Mouse (Mus musculus): ENCODE results near the gene Uvssa. TPM values are rescaled to one million over a fixed set of nuclear protein-coding genes. Genes with fewer than 3 reads are reported as not detected.

Gene Uvssa
- polyA plus RNA-seq, 1 experiment from 2014 or later, result 2.2 TPM

DNA sequence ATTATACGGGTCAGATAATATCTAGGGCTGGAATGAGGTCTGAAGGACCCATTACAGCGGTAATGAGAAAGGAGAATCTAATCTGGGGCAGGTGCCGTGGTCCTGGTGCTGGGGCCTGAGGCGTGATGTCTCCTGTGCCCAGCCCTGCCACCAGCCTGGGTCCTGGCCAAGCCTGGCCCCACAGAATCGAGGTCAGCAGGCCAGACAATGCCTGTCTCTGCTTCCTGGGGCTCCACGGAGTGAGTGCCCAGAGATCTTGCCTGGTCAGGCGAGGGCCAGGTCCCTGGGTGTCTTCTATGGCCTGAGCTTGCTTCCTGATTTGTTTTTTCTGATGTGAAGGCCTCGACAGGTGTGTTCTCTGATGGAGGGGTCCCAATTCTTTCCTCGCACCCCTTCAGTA, 65.4 kb downstream of the Uvssa start:
- ATAC-seq (ENCODE audit: low read depth), result no peak
- H3K27ac ChIP-seq, result no peak overlapping the region
- H3K9ac ChIP-seq, result no peak overlapping the region
- no peaks in the 10 kb centered on the region for H3K9me3 ChIP-seq (replicated peaks)
- H3K4me3 ChIP-seq (replicated peaks), result no peak overlapping the region
- no peaks in the 10 kb centered on the region for H3K36me3 ChIP-seq
- DNase-seq, result no peak
- H3K4me2 ChIP-seq, result peak overlapping the region; percentile 81; the same call in 1 of the 2 replicates
- H3K4me1 ChIP-seq (replicated peaks), result peaks cover 15% of the 10 kb centered on the region
- peaks cover 53% of the 10 kb centered on the region for H3K27me3 ChIP-seq
- 33% methylated on average over 9 of the region's 9 CpGs for WGBS (ENCODE audit: insufficient replicate concordance)

DNA sequence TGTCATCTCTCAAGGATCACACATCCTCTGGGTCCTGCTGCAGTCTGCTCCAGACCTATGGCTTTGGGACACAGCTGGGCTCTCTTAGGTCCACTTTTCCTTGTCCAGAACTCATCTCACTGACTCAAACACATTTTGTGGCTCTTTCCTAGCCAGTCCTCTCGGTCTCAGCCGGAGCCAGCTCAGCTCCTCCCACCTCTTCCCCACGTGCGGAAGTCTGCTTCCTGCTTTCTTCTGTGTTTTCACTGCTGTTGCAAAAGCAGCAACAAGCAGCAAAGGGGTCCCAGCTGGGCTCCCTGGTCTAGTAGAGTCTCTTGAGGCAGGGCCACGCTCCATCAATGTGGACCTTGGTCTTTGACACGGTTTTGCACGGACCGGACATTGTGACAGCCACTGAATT, 77.4 kb downstream of the Uvssa start:
- Histone ChIP-seq H3K4me1 (replicated peaks) (no peaks in the 10 kb centered on the region), H3K27me3 (no peaks in the 10 kb centered on the region), H3K4me3 (replicated peaks) (no peak overlapping the region), H3K9ac (no peak overlapping the region), H3K9me3 (replicated peaks) (no peaks in the 10 kb centered on the region), H3K4me2 (no peak overlapping the region), H3K27ac (no peak overlapping the region), H3K36me3 (no peaks in the 10 kb centered on the region)
- 40% methylated on average over 8 of the region's 8 CpGs for WGBS (ENCODE audit: insufficient replicate concordance)
- DNase-seq, result no peak
- no peak for ATAC-seq (ENCODE audit: low read depth)

DNA sequence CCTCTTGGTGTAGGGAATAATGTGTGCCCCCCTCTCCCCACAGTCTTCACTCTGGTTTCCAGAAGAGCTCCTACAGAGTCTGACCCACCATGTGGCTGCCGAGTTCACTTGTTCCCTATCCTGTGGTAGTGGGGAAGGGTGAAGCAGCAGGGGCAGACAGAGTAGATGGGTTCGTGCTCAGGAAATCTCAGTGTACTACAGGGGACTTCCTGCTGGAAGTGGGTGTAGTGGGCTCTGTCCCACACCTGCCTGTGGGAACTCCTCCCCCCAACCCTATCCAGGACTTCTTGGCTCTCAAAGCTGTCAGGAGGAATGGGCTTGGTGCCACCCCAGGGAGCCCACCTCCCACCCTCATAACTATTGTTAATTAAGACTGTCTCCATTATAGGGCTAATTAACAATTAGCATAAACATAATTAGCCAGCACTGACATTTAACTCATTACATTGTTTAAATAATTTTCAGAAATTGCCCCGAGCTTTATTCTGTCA, 79.8 kb downstream of the Uvssa start:
- no peak overlapping the region for H3K27ac ChIP-seq
- no peaks in the 10 kb centered on the region for H3K27me3 ChIP-seq
- WGBS (ENCODE audit: insufficient replicate concordance), result 46% methylated on average over 3 of the region's 3 CpGs
- no peaks in the 10 kb centered on the region for H3K4me1 ChIP-seq (replicated peaks)
- no peak overlapping the region for H3K4me3 ChIP-seq (replicated peaks)
- ATAC-seq (ENCODE audit: low read depth) (no peak), DNase-seq (no peak)
- no peak overlapping the region for H3K4me2 ChIP-seq
- no peaks in the 10 kb centered on the region for H3K36me3 ChIP-seq
- no peak overlapping the region for H3K9ac ChIP-seq
- H3K9me3 ChIP-seq (replicated peaks), result no peaks in the 10 kb centered on the region

DNA sequence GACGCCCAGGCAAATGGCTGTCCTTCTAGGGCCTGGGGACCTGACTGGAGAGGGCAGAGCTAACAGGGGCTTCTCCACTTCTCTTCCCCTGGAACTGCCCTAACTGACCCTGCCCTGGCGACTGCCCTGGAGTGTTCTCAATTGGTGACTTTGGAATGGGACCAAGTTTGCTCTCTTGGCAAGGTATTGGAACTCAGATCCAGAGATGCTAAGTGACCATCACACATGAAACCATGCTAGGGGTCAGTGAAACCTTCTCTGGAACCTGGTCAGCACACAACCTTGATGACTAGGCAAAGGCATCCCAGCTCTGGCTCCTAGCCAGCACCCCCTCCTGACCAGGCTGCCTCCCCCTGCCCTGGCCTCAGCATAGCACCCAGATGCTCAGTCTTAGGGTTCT, 80.8 kb downstream of the Uvssa start:
- WGBS (ENCODE audit: insufficient replicate concordance), result 56% methylated on average over 2 of the region's 2 CpGs
- no peak overlapping the region for H3K27ac ChIP-seq
- H3K27me3 ChIP-seq, result no peaks in the 10 kb centered on the region
- ATAC-seq (ENCODE audit: low read depth) (no peak), DNase-seq (no peak)
- H3K4me3 ChIP-seq (replicated peaks), result no peak overlapping the region
- no peak overlapping the region for H3K9ac ChIP-seq
- H3K4me2 ChIP-seq, result no peak overlapping the region
- H3K4me1 ChIP-seq (replicated peaks), result no peaks in the 10 kb centered on the region
- H3K9me3 ChIP-seq (replicated peaks), result no peaks in the 10 kb centered on the region
- no peaks in the 10 kb centered on the region for H3K36me3 ChIP-seq

DNA sequence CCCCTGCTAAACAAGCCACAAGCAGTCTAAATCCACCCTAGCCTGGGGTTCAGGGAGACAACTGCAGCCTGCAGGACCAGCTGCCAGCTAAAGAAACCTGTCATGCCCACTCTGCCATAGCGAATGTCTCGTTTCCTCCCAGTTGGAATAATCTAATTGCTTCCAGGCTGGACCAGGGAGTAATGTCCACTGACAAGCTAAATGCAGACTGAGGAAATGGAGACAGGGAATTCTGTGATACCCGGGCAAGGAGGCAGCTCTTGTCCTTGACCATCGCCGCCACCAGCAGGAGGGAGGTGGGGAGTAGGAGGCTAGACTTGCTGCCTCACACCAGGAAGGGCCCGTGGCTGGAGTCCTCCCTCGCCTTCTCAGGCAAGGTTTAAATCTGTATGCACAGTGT, 86.0 kb downstream of the Uvssa start:
- DNase-seq (no peak), ATAC-seq (ENCODE audit: low read depth) (no peak)
- Histone ChIP-seq H3K4me3 (replicated peaks) (no peak overlapping the region), H3K4me2 (no peak overlapping the region), H3K27me3 (no peaks in the 10 kb centered on the region), H3K9ac (no peak overlapping the region), H3K36me3 (no peaks in the 10 kb centered on the region), H3K9me3 (replicated peaks) (no peaks in the 10 kb centered on the region), H3K4me1 (replicated peaks) (no peaks in the 10 kb centered on the region), H3K27ac (no peak overlapping the region)
- 59% methylated on average over 7 of the region's 7 CpGs for WGBS (ENCODE audit: insufficient replicate concordance)

DNA sequence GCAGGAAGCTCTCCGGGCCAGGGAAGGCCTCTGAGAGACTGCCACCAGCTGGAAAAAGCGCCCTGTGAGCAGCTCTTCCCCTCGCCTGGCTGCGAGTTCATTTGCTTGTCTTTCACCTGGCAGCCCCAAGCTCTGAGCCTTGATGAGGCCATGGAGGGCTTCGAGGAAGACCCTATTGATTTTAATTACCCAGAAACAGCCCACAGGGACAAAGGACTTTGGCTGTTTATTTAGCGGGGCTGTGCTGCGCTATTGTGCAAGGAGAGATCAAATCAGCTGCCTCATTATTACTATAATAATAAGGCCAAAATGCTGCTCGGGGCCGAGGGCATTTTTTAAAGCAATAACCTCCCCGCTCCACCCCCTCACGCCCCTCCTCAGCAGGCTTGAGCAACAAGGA, 87.1 kb downstream of the Uvssa start:
- WGBS (ENCODE audit: insufficient replicate concordance), result 49% methylated on average over 11 of the region's 11 CpGs
- Histone ChIP-seq H3K4me3 (replicated peaks) (no peak overlapping the region), H3K4me1 (replicated peaks) (no peaks in the 10 kb centered on the region), H3K4me2 (no peak overlapping the region), H3K27me3 (no peaks in the 10 kb centered on the region), H3K27ac (no peak overlapping the region), H3K9ac (no peak overlapping the region), H3K36me3 (no peaks in the 10 kb centered on the region), H3K9me3 (replicated peaks) (no peaks in the 10 kb centered on the region)
- ATAC-seq (ENCODE audit: low read depth) (no peak), DNase-seq (no peak)

Other genes starting within 250 kb of the Uvssa start
- gene Spon2, start 160.1 kb upstream of the Uvssa start, polyA plus RNA-seq (2015; fragmentation: Nextera tagmentation; extraction: Ambion mirVana), result 6.8 and 7.2 TPM in 2 replicates
- gene Ctbp1, start 103.6 kb upstream of the Uvssa start, polyA plus RNA-seq (2015; fragmentation: Nextera tagmentation; extraction: Ambion mirVana), result 212 and 215 TPM in 2 replicates
- 54.9 and 58.2 TPM in 2 replicates for gene Maea, start 43.0 kb upstream of the Uvssa start, polyA plus RNA-seq (2015; fragmentation: Nextera tagmentation; extraction: Ambion mirVana)
- not detected in 2 replicates for gene Nkx1-1, start 55.4 kb downstream of the Uvssa start, polyA plus RNA-seq (2015; fragmentation: Nextera tagmentation; extraction: Ambion mirVana)